Mouse (Mus musculus): ENCODE results near the gene Nobox.

The Nobox gene

DNA sequence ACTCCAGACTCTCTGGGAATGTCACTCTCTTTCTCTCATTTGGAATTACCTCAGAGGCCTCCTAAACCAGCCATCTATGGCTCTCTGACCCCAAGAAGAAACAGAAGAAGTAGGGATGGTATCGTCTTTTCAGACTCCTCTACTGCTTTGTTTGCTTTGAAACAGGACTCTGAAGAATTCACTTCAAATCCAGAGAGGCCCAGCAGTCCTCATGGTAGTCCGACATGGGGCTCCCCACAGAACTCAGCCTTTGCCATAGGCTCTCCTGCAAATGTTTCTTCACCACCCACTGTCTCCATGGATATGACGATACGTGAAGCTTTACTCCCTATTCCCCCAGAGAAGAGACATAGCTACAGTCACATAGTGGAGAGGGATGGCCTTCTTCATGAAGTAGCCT, 35.2 kb downstream of the Nobox start:
- no peak for ATAC-seq (ENCODE audit: low TSS enrichment)

GRCm38 (mm10) chr6:43272597-43272996, 36.8 kb downstream of the Nobox start:
- ATAC-seq (ENCODE audit: low TSS enrichment): no peak

GRCm38 (mm10) chr6:43266356-43266755, 43.0 kb downstream of the Nobox start:
- no peak; the same call in 1 of the 2 replicates for ATAC-seq (ENCODE audit: low TSS enrichment)

DNA sequence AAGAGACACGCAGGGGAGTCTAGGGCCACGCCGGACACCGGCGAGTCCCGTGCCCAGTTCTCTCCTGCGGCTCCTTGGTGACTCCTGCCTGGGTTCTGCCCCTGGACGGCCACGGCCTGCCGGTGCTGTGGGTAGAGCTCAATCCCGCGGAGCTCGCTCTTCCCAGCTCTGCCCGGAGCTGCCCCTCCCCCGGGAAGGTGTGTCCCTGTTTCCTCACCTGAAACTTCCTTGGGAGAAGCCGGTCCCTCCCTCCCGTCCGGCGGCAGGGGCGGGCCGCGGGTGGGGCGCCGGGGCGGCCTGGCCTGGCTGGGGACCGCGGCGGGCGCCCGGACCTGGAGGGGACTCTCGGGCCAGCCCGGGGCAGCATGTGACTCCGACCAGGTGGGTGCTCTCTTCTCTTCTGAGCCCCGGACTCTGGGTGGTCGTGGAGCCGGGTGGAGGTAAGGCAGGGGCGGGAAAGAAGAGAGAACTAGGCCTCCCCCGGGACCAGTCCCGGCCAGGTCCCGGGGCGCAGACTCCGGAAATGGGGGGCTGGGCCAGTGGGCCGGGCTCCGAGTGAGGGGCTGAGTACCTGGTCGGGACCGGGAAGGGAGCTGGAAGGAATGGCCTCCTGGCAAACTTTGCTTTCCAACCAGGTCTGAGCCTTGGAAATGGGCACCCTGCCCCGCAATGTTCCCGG, 43.9 kb downstream of the Nobox start, which contains the start of gene Arhgef5:
Gene Arhgef5 (plus strand): TSS at position 220 of the 679 bp plus-strand sequence.
- no peak for ATAC-seq (ENCODE audit: low TSS enrichment)

- no peak for ATAC-seq (ENCODE audit: low TSS enrichment)
Measured at GRCm38 (mm10) chr6:43260756-43261155, 48.6 kb downstream of the Nobox start.

DNA sequence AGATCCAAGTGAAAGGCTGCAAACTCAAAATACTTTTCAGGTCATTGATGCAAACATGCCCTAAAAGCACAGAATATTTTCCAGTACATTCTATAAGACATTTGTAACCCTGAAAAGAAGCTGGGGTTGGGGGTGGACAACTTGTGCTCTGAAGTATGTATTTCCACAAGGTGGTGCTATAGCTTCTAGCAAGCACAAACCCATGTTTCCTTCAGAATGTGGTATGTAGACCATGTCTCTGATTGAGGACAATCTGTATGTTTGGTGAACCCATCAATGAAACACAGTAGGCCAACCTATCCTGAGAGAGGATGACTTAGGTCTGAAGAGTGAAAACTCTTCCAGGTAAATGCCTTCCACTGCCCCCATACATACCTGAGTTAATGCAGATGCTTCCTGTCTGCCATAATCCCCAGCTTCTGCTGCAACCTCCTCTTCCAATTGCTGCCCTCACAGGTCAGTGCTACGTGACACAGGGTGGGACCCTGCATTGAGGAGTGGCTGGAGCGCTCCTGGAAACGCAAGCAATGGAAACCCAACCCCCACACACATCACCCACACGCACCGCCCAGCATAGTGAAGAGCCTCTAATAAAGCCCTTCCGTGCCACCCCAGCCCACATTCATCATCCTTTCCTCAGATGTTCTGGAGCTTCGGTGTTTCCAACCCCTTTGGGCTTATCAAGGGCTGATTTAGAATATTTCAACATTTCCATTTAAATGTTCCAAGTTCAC, 55.0 kb downstream of the Nobox start:
- peak; percentile 91 for ATAC-seq (ENCODE audit: low TSS enrichment)
